Mouse (Mus musculus): Measurements from ENCODE around the gene Gtf2i.

Gtf2i gene

DNA sequence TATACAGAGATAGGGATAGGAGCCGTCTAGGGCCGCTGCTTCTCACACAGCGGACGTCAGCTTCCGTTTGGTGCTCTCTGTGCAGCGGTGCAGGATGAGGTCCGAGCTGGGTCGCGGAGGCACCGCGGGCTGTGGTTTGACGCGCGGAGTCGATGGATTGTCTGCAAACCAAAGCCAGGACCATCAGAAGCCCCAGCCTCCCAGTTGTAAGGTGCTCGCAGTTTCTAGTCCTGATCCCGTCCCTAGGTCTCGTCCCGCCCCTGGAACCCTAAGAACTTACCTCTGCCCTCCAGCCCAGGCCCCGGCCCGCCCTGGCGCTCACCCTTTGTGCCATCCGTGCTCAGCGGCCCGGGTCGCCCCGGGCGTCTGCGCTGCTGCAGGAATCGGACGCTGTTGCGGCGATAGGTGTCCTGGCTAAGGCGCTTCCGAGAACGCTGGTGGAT, 92.8 kb downstream of the Gtf2i start:
- in situ Hi-C loops (cut with MboI; ENCODE audit: low sequenced_read_pairs) = no loop called here

DNA sequence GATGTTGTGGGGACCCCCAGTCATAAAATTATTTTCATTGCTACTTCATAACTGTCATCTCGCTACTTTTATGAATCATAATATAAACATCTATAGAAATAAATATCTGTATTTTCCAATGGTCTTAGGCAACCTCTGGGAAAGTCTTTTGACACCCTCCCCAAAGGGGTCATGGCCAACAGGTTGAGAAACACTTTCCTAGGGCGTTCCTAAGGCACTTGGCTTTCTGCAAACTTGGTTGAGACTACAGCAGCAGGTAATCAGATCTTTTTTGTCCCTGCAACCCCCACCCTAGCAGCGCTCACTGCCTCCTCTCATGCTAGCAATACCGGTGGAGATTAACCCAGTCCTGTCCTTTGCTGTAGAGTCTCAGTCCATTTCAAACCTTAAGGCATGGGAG, 93.3 kb downstream of the Gtf2i start:
- in situ Hi-C loops (cut with MboI; ENCODE audit: low sequenced_read_pairs) = no loop called here

DNA sequence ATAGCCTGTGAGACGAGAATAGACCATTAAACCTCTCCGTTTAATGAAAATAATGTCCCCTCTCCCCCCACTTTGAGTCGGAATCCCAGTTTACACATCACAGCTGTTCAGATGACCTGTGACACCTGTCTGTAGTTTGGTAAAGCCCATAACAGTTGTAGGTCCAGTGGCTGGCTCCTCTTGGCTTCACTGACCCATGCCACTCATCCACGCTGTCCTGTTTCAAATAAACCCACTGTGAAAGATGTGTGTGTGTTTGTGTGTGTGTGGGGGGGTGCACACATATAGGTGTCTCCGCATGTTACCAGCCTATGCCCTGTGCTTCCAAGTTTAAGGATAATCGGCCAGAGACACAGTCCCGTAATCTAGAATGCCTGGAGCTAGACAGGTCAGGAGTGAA, 96.7 kb downstream of the Gtf2i start:
- in situ Hi-C loops (cut with MboI; ENCODE audit: low sequenced_read_pairs) = no loop called here

DNA sequence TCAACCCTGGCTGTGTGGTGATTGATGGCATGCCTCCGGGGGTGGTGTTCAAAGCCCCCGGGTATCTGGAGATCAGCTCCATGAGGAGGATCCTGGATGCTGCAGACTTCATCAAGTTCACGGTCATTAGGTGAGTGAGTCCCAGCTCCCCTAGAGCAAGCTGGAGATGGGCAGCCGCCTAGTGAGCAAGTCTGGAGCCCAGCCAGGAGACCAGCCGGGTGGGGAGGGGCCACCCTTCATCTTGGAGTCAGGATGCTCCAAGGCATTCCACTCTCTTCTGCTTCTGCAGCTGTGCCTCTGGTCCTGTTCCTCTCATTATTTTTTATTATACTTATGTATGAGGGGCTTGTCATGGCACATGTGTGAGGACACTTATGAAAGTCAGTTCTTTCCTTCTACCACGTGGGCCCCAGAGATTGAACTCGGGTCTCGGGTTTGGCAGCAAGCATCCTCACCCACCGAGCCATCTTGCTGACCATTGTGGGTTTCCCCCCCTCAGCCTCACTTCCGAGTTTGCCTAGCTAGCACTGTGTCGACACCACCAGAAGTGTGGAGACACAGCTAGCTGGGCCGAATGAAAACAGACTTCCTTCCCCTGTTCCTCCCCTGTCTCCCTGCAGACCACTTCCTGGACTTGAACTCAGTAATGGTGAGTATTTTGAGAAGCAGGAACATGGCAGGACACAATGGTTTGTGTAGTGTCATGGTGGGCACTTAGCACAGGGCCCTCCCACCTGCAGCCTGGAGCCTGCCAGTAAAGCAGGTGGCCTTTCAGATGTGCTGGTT, 100.3 kb downstream of the Gtf2i start:
- in situ Hi-C loops (cut with MboI; ENCODE audit: low sequenced_read_pairs) = no loop called here

DNA sequence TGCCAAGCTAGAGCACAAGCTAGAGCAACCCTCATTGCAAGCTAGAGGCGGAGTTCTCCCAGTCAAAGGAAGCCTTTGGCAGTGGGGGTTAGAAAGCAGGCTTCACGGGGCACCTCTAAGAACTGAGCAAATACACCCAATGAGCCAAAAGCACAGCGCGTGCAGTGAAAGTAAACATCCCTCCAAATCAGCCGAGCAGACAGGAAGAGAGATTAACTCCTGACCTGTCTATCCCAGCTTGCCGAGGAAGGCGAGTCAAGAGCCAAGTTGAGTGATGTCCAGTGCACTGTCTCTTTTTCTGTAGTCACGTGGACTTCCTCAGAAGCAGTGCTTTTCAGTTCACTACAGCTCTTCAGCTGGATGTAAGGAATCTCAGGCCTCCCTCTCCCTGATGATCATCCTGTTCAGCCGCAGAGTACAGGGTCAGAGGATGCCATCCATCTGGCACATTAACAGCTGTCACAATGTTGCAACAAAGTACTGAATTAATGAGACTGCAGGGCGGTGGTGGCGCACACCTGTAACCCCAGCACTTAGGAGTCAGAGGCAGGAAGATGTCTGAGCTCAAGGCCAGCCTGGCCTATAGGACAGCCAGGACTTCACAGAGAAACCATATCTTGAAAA, 104.5 kb downstream of the Gtf2i start:
- in situ Hi-C loops (cut with MboI; ENCODE audit: low sequenced_read_pairs) = no loop called here

DNA sequence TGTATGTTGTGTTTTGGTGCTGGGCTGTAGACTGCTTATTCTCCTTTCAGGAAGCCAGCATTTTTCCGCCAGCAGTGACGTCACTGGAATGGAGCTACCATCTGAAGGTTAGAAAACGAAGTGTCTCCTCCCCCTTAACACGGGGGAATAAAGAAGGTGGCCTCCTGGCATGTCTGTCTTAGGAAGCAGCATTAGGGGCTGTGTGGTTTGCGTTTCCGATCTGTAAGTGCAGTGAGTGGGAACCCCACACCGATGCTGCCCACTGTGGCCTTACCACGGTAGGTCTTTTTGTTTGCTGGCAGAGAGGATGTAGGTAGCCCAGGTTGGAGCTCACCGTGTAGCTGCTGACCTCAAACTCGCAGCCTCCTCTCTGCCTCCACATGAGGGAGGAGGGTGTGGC, 107.8 kb downstream of the Gtf2i start:
- in situ Hi-C loops (cut with MboI; ENCODE audit: low sequenced_read_pairs) = no loop called here

DNA sequence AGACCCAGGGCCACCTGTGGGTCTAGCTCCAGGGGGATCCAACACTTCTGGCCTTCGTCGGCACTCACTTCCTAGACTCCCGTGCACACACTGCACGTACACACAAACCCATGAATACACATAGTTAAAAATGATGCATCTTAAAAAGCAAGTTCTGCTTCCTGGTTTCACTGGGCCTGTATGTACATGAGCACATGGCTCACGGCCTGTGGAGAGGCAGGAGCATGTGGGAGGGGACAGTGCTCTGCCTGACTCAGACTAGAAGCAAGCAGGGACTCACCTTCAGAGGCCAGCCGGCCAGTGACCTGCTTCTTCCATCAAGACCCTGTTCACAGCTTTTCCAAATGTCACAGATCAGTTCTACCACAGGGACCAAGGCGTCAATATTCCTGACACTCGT, 120.9 kb downstream of the Gtf2i start:
- in situ Hi-C loops (cut with MboI; ENCODE audit: low sequenced_read_pairs) = no loop called here

DNA sequence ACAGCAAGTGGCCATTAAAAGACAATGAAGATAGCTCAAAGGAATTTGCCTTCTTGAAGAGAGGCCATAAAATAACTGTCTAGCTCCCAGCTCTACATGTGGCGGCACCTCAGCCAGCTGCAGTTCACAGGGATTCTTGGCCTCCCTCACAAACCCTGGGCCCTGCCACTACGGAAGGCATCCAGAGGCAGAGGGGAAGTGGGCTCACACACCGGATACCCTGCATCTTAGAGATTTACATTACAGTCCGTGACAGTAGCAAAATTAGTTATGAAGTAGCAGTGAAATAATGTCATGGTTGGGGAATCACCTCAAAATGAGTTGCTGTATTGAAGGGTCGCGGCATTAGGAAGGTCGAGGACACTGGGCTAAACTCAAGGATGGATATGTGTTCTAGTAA, 126.0 kb downstream of the Gtf2i start:
- in situ Hi-C loops (cut with MboI; ENCODE audit: low sequenced_read_pairs) = loop anchor here (10.0 kb wide), 1 partner anchor 156 kb away; no protein-coding TSS in a partner anchor

Data from CH12F3 (cell line).